Mouse (Mus musculus) left cerebral cortex, postnatal 4 days (tissue): Measurements from ENCODE around the gene Bpifb1. TPM values are rescaled to one million over a fixed set of nuclear protein-coding genes. Genes with fewer than 3 reads are reported as not detected.
"Not testable (repeated sequence)": the region's sequence is repeated elsewhere in the genome, so short reads cannot be mapped to it uniquely, and the experiment has no call there.

Experiments
- DNase-seq: peaks from one replicate; pipeline ENCODE4 v3.0.0-alpha.2; 2022
- intact Hi-C: fragments of 180-260 bp; cut with DNase I; formaldehyde crosslinking; loops from one replicate; pipeline ENCODE4 v1.15.1; 2025
- total RNA-seq, 2 experiments: library from RNA; stranded (reverse); gene quantifications; 2 replicates each; pipeline ENCODE4 v1.2.3; 2021

Bpifb1 gene
- under 1 TPM; 0.14 to 0.30 TPM for total RNA-seq

- DNase-seq = no peak
- intact Hi-C loops = no loop called here
These were observed at the start of gene Bpifb1 for GRCm38 (mm10) chr2:154190546-154191258. Gene Bpifb1 (plus strand): TSS chr2:154190818.

- intact Hi-C loops = no loop called here
- DNase-seq = no peak
These were observed 48.0 kb upstream of the Bpifb1 start, which contains the start of gene Bpifa1 for GRCm38 (mm10) chr2:154142580-154142979. Gene Bpifa1 (plus strand): TSS chr2:154142880.

- intact Hi-C loops = no loop called here
- peak; percentile 81 for DNase-seq
These were observed 46.9 kb upstream of the Bpifb1 start for GRCm38 (mm10) chr2:154143735-154144134.

- DNase-seq = no peak
- intact Hi-C loops = no loop called here
These were observed 43.1 kb upstream of the Bpifb1 start for GRCm38 (mm10) chr2:154147496-154147895.

- intact Hi-C loops = no loop called here
- DNase-seq = peak; percentile 51
These were observed 32.2 kb upstream of the Bpifb1 start for GRCm38 (mm10) chr2:154158433-154158832.

GRCm38 (mm10) chr2:154162307-154162706 lies 28.3 kb upstream of the Bpifb1 start, which contains the start of gene Bpifa5:
Gene Bpifa5 (plus strand): TSS chr2:154162607.
- intact Hi-C loops = no loop called here
- no peak for DNase-seq

GRCm38 (mm10) chr2:154163306-154163705 lies 27.3 kb upstream of the Bpifb1 start:
- peak; percentile 23 for DNase-seq
- intact Hi-C loops = no loop called here

GRCm38 (mm10) chr2:154169172-154169571 lies 21.4 kb upstream of the Bpifb1 start:
- intact Hi-C loops = no loop called here
- no peak for DNase-seq

GRCm38 (mm10) chr2:154171621-154172020 lies 19.0 kb upstream of the Bpifb1 start:
- no peak for DNase-seq
- intact Hi-C loops = no loop called here

GRCm38 (mm10) chr2:154173313-154173712 lies 17.3 kb upstream of the Bpifb1 start:
- intact Hi-C loops = no loop called here
- DNase-seq = peak; percentile 21

GRCm38 (mm10) chr2:154181900-154182299 lies 8.7 kb upstream of the Bpifb1 start:
- not testable (repeated sequence) for DNase-seq

GRCm38 (mm10) chr2:154183061-154183460 lies 7.6 kb upstream of the Bpifb1 start:
- DNase-seq, intact Hi-C loops: not testable (repeated sequence)

More at GRCm38 (mm10) chr2:154181900-154182299, 8.7 kb upstream of the Bpifb1 start:
- intact Hi-C loops = not testable (repeated sequence)

GRCm38 (mm10) chr2:154185319-154185718 lies 5.3 kb upstream of the Bpifb1 start:
- no peak for DNase-seq
- intact Hi-C loops = no loop called here

- no peak for DNase-seq
- intact Hi-C loops = no loop called here
These were observed 4.9 kb upstream of the Bpifb1 start for GRCm38 (mm10) chr2:154185748-154186147.

GRCm38 (mm10) chr2:154187468-154187867 lies 3.1 kb upstream of the Bpifb1 start:
- intact Hi-C loops = no loop called here
- DNase-seq = no peak

GRCm38 (mm10) chr2:154189877-154190434 lies 662 bp upstream of the Bpifb1 start:
- intact Hi-C loops = no loop called here
- no peak for DNase-seq

GRCm38 (mm10) chr2:154192141-154192540 lies 1.5 kb downstream of the Bpifb1 start:
- intact Hi-C loops = no loop called here
- DNase-seq = no peak

GRCm38 (mm10) chr2:154193071-154193470 lies 2.5 kb downstream of the Bpifb1 start:
- DNase-seq = no peak
- intact Hi-C loops = no loop called here

GRCm38 (mm10) chr2:154193994-154194504 lies 3.4 kb downstream of the Bpifb1 start:
- DNase-seq = no peak
- intact Hi-C loops = no loop called here

- intact Hi-C loops = no loop called here
These were observed 6.4 kb downstream of the Bpifb1 start for GRCm38 (mm10) chr2:154197036-154197435.

GRCm38 (mm10) chr2:154204630-154205029 lies 14.0 kb downstream of the Bpifb1 start:
- no peak for DNase-seq
- intact Hi-C loops = loop anchor here (5.0 kb wide), 1 partner anchor 168 kb away; the partner anchor contains the start of gene Cdk5rap1

More at GRCm38 (mm10) chr2:154197036-154197435, 6.4 kb downstream of the Bpifb1 start:
- DNase-seq = no peak

- intact Hi-C loops = loop anchor here (5.0 kb wide), 1 partner anchor 165 kb away; the partner anchor contains the start of gene Cdk5rap1
- peak; percentile 40 for DNase-seq
These were observed 16.3 kb downstream of the Bpifb1 start for GRCm38 (mm10) chr2:154206908-154207307.
